Mouse (Mus musculus) E14TG2a.4 (cell line): Measurements from ENCODE around the gene Ralgps1.

ENCODE experiments used
- CTCF ChIP-seq: conservative IDR thresholded peaks from 2 replicates; pipeline ENCODE4 v1.5.1; 2014; ENCODE audit warnings: low read length
- POU5F1 ChIP-seq: IDR thresholded peaks from 2 replicates; pipeline ENCODE4 v1.6.1; 2014; ENCODE audit warnings: low read length, borderline replicate concordance

- TF ChIP-seq CTCF (no peak), POU5F1 (no peak)
These were observed 138.3 kb downstream of the Ralgps1 start for GRCm38 (mm10) chr2:33232782-33233570.
